Mouse (Mus musculus): ENCODE data around the gene Mef2d.

The Mef2d gene

DNA sequence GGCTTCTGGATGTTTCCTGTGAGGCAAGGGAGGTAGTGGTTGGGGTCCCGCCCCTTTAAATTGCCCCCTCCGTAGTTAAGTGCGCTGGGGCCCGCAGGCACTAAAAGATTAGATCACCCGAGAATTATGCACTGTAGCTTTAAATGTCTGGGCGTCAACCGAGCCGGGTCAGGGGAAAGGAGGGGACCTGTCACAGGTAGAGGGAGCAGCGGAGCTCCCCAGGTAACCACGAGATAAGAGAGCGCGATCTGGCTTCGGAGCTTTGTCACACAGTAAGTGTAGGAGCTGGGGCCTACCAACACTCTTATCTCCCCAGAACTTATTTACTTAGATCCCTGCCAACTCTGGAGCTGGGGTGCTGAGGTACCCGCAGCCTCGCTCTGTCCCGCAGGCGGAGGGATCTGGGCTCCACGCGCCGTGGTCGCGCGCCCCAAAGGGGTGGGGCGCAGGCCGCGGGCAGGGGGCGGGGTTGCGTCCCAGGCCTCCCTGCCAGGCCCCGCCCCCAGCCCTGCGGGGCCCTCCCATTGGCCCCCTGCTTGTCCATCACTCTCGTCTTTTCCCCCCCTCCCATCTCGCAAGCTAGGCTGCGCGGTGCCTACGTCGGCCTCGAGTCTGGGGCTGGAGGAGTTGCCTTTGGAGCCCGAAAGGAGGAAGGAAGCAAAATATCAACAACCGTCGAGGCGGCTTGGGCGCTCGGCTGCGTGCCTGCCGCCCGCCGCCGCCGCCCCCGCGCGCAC is at the start of gene Mef2d:
Gene Mef2d (plus strand): TSS at position 586 of the 737 bp plus-strand sequence.
- peak; percentile 96 for DNase-seq (ENCODE audit: low read depth)

DNA sequence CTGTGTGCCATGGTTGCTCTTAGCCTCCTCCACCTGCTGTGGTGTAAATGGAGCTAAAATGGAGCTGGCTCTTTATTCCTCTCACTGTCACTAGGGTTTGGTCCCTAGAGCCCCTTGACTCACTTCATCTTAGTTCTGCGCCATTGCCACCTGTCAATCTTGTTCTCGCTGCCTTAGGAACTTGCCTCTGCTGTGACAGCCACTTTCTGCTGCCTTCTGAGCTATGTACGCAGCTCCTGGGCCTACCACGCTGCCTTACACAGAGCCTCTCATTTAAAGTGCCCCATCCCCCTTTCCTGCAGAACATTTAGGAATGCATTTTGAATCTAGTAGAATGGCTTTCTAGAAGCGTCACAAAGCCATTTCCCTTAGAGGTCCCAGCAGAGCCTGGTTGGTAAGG is 48.0 kb upstream of the Mef2d start:
- DNase-seq (ENCODE audit: low read depth) = no peak

DNA sequence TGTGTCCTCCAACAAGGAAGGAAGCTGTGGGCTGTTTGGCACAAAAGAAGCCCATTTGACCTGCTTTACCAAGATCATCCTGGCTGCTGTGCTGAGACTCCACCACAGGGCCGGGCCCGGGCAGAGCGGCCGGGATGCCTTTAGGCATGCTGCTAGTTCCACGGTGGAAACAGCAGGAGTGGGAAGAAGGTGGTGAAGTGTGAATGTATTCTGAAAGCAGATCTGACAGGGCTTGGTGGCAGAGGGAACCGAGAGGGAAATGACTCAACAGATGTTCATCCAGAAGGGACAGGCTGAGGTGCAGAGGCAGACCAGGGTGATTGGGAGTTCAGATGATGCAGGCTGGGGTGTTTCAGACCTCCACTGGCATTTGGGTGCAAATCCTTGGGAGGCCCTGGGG is 44.5 kb upstream of the Mef2d start:
- DNase-seq (ENCODE audit: low read depth) = no peak

DNA sequence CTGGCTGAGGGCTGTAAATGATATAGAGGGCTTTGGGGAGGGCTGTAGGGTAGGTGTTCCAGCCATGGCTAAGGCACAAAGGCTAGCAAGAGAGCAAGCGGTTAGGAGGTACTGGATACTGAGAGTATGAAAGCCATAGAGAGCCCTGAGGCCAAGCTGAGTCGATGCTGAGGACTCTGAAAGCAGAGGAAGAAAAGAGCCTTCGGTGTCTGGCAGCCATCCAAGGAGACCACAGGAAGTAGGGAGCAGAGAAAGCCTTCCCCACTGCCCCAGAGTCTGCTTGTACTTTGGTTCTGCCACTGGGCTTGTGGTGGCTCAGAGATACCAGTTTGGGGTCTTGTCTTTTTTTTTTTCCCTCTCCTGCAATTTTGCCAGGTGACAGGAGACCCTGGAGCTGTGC is 41.9 kb upstream of the Mef2d start:
- no peak for DNase-seq (ENCODE audit: low read depth)

DNA sequence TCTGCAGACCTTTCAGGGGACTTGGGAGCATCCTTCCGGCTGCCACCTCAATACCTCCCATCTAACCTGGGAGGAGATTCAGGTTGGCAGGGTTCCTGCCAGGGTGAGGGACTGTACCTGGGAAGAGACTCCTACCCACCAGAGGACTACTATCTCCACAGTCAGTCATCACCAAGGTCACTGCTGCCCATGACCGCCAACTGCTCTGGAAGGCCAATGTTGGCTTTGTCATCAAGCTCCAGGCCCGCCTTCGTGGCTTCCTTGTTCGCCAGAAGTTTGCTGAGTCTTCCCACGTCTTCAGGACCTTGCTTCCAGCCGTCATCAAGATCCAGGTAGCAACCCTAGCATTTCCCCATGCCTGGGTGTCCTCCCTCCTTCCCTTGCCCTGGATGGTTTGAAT is 40.4 kb upstream of the Mef2d start:
- DNase-seq (ENCODE audit: low read depth) = no peak

DNA sequence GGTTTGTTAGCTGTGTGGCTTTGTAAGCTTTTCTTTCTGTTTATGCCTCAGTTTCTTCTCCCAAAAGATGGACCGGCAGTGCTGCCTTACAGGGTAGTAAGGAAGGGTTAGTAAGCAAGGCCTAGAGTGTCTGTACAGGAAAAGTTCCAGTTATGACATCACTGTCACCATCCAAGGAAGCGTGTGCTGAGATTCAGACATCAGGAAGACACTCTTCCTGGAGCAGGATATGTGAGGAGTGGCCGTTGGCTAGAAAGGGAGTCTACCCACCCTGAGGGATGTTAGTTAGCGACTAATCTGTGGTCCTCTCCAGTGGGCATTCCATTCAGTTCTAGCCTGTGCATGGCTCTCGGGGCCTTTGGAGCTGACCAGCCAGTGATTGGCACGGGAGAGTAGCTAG is 40.0 kb upstream of the Mef2d start:
- no peak for DNase-seq (ENCODE audit: low read depth)

DNA sequence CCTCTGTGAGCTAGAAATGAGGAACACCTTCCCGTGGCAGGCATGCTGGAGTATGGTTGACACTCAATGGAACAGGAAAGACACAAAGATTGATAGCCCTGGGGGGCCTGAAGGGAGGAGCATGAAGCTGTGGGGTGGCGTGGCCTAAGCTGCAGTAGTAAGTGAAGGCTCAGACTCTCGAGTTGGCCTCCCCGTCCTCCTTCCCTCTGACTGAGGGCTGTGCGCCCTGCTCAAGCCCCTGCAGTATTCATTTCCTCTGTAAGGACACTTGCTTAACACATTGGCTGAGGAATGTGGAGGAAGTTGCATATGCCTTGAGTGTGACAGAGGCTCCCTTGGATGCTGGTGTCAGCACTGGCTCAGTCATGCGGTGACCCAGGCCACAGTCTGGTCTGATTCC is 39.6 kb upstream of the Mef2d start:
- DNase-seq (ENCODE audit: low read depth) = no peak

DNA sequence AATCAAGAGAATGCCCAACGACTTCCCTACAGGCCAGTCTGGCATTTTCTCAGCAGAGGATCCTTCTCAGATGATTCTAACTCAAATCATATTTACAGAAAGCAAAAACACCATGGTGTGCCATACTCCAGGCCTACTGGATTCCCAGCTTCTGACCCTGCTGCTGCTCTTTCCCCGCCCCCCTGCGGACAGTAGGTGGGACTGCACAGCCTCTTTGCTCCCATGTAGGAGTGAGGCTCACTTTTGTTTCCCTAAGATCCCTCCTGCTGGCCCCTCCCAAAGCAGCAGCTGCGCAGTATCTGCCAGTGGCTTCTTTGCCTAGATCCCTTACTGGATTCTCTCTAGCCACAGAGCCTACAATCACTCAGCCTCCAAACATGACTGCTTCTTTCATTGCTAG is 36.0 kb upstream of the Mef2d start:
- DNase-seq (ENCODE audit: low read depth) = no peak

DNA sequence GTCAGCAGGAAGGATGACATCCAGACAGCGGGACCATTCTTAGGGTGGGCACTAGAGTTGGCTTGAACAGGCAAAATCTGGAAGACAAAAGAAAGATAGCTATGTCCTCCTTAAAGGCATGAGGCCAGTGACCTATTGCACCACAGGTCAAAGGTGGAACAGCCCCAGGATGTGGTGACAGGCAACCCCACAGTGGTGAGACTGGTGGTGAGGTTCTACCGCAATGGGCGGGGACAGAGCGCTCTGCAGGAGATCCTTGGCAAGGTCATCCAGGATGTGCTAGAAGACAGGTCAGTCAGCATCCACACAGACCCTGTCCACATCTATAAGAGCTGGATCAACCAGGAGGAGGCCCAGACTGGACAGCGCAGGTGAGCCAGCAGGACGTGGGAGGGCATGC is 33.0 kb upstream of the Mef2d start:
- no peak for DNase-seq (ENCODE audit: low read depth)

DNA sequence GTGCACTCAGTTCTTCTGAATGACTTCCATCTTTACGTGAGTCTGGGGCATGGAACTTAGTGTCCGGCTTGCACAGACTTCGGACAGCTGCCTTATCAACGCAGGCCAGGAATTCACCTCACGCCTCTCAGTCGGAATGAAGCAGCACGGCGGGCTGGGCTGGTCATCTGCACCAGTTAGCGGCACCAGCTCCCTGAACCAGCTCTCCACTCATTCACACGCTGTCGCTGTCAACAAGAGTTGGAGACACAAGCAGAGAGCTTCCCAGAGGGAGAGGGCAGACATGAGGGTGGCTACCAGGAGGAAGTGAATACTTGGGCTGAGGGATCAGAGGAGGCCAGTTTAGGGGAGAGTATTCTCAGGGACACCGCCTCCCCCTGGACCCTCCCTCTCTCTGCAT is 27.8 kb upstream of the Mef2d start:
- DNase-seq (ENCODE audit: low read depth) = no peak

DNA sequence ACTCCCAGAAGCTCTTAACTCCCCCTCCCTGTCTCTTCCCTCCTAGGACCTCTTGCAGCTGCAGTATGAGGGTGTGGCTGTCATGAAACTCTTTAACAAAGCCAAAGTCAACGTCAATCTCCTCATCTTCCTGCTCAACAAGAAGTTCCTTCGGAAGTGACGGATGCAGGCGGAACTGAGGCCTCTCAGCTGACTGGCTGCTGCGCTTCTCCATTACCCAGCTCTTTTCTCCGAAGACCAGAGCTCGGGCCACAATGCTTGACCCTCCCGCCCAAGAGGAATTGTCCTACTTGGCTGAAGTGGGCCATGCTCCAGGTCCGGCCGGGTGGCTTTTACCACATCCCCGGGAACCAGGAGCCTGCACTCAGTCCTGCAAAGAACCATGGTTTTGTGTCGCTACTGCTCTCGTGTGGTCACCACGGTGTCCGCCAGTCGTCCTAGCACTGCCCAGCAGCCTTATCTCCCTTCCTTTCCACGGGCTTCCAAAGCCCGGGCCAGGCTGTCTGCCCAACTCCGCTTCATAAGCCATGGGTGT is 22.0 kb upstream of the Mef2d start:
- no peak for DNase-seq (ENCODE audit: low read depth)

DNA sequence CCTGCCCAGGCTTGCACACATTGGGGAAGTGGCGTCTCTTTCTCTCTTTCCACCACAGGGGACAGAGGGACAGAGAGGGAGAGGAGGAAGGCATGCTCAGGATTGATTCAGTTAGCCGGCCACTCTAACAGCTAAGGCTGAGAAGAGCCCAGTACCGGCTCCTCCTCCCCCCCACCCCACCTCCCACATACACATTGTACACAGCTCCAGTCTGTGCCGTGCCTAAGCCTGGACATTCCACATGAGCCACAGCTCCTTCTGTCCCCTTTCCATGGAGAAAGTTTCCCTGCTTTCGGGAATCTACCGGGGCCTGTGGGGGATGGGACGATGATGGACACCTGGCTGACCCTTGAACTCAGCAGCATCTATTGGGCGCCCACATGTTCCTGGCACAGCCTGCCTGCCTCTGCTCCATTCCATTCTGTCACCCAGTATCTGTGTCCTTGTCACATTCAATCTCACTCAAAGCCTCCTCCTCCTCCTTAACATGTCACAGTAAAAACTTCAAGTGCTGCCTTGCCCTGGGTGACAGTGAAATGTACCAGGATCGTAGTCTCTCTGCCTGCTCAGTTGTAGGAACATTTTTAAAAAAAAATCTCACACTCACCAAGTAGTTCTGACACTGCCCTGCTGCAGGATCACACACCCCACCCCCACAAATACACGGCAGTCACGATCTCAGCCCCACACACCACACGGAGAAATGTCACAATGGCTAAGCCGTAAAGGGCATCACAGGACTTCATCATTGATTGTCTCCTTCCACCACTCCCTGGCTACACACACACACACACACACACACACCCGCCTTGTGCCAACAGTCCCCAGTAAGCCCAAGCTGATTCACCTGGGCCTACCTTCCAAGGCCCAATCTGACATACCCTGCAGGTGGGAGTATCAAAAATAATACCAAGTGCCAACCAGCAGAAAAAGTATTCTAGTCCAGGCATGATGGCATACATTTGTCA is 20.7 kb upstream of the Mef2d start:
- DNase-seq (ENCODE audit: low read depth) = no peak

DNA sequence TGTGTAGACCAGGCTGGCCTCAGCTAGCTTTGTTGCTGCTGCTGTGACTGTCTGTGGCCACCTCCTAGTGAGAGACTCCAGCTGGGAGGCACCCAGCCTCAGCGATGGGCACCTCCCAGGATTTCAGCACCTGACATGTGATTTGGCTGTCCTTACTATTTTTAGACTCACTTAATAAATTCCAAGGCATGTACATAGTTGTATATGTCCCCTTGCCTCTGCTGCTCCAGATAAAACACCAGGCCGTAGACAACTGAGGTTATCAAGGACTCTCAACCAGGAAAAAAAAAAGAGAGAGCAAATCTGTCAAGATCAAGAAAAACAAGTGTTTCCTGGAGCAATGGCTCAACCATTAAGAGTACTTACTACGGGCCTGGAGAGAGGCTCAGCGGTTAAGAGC is 17.0 kb upstream of the Mef2d start:
- no peak for DNase-seq (ENCODE audit: low read depth)

DNA sequence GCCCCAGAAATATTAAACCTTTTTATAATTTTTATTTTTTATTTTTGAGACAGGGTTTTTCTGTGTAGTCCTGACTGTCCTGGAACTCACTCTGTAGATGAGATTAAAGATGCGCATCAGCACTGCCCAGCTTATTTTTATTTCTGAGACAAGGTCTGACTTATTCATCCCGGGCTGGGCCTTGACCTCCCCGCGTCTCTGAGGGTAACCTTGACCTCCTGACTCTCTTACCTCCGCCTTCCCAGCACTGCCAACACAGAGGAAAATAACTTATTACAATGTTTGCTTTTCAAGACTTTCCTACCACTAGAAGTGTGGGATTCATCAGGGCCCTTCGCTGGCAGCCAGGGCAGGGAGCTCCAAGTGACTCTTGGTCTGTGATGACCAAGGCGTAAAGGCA is 16.0 kb upstream of the Mef2d start:
- DNase-seq (ENCODE audit: low read depth) = no peak

DNA sequence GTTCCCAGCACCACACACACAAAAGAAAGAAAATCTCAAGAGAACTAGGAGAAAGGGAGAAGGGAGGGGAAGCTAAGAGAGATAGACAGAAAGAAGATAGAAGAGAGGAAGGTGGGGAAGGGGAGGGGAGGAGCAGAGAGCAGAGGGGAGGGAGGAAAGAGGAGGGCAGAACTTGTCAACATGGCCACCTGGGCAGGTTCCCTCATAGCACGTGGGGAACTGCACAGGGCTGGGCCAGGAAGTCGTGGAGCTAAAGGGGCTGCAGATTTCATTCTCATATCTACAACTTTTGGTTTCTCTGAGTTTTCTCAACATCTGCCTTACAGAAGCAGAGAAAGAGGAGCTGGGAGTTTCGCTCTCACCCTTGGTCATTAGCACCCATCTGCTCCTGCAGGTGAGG is 14.5 kb upstream of the Mef2d start:
- DNase-seq (ENCODE audit: low read depth) = no peak

DNA sequence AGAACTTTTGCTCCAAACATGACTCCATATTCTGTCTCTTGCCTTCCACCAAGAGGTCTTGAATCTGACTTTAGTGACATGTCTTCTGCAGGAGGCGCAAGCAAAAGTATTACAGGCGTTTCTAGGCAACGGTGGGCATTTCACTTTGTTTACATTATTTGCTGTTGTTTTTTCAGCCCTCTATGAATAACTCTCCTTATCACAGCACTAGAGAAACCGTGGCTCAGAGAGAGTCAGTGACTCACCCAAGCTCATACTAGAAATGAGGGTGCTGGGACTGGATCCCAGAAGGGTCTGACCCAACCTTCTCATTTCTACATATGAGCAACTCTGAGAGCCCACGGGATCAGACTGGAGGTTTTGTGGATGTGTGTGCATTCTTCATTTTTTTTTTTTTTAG is 14.1 kb upstream of the Mef2d start:
- no peak for DNase-seq (ENCODE audit: low read depth)

DNA sequence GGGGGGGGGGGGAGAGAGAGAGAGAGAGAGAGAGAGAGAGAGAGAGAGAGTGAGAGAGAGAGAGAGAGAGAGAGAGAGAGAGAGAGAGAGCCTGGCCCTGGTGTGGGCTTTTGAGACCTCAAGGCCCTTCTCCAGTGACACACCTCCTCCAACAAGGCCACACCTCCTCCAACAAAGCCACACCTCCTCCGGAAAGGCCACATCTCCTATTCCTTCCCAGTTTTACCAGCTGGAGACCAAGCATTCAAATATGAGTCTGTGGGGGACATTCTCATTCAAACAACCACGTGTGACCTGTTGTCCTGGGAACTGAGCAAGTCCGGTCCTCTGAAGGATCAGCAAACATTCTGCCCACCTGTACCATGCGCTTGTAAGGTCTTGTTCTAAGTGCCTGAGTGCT is 13.2 kb upstream of the Mef2d start:
- no peak for DNase-seq (ENCODE audit: low read depth)

DNA sequence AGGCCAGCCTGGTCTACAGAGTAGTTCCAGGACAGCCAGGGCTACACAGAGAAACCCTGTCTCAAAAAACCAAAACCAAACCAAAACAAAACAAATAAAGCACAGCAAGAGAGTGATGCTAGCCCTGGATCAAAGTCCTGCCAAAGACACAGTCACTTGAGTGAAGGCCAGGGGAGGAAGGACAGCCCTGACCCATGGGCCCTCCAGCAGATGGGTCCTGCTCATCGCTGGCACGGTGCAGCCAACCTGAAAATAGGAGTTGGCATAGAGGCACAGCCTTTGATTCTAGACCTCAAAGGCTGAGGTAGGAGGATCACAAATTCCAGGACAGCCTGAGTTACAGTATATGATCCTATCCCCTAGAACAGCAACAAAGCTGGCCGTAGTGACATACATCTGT is 11.1 kb upstream of the Mef2d start:
- no peak for DNase-seq (ENCODE audit: low read depth)

DNA sequence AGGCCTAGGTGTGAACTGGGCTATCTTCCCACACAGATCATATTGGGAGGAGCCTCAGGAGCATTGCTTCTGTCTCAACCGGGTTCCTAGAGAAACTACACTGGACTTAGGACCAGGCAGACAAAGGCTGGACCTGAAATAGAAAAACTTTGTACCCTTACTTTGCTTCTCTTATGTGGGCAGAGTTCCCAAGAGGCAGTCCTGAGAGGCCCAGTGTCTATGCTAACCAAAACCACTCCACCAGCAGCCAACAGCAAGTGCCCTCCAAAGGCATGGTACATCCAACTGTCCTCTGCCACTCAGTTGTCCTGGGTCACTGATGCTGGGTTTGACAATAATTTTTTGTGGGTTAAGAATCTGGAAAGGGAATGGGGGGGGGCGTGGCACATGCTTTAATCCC is 9.7 kb upstream of the Mef2d start:
- no peak for DNase-seq (ENCODE audit: low read depth)

DNA sequence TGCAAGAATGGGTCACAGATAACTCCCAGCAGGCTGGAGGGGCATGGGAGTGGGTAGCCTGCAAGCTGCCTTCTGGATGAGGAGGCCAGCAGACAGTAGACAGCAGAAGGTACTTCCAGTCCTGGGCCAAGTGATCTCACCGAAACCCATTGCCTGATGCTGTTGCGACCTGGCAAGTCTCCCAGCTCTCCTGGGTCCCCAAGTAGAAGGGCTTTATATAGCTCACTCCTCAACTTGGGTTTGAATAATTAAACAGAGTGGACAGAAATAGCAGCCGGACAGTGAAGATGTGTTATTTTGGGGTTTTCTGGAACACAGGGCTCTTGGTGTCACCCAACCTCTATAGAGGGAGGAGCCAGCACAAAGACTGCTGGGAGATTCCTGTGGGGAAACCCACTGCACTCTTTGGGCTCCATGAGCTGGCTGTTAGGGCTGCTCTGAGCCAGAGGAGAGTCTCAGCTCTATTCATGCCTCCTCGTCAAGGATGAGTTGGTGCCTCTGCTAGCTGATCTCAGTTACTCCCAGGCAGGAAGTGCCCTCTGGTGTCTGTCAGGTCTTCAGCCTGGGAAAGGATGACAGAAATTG is 8.9 kb upstream of the Mef2d start:
- DNase-seq (ENCODE audit: low read depth) = no peak

DNA sequence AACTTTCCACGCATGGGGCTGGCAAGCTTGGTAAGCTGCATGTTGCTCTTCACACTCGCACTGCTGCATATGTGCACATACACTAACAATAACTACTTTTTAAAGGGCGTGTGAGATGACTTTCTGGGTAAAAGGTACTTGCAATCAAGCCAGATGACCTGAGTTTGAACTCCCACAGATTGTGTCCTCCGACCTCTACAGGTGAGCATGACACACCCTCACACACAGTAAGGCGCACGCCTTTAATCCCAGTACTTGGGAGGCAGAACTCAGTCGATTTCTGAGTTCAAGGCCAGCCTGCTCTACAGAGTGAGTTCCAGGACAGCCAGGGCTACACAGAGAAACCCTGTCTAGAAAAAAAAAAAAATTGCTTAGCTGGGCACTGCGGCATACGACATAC is 5.8 kb upstream of the Mef2d start:
- no peak for DNase-seq (ENCODE audit: low read depth)

DNA sequence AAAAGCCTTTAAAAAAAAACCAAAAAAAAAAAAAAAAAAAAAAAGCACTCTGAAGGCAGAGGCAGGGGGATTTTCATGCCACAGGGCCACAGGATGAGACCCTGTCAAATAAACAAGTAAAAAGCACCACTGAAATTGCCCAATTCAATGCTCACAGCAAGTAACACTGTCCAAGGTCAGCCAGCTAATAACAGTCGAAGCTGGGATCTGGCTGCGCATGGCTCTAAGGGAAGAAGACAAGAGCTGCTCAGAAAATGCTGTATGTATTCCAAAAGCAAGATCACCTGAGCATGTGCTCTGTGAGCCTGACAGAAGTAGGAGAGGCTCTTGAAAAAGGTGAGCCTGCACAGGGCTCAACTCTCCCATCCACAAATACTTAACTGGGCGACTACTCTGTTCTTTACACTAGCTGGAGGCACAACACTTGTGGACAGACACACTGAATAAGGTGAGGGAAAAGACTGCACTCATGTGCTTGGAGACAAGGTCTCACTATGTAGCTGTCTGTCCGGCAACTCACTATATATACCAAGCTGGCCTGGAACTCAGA is 5.2 kb upstream of the Mef2d start:
- no peak for DNase-seq (ENCODE audit: low read depth)

DNA sequence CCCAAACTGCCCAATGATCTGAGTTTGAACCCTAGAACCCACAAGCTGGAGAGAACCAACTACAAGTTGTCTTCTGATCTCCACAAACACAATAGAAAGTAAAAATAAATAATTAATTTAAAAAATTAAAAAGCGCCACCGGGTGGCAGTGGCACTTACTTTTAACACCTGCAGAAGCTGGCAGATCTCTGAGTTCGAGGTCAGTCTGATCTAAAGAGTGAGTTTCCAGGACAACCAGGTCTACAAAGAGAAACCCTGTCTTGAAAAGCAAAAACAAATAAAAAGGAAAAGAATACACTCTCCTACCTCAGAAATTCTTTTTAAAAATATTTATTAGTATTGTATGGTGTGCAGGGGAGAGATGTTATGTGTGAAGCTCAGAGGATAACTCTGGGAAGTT is 4.4 kb upstream of the Mef2d start:
- no peak for DNase-seq (ENCODE audit: low read depth)

Data from c-Kit-positive CD71-negative TER-119-negative erythroid progenitor cells, embryonic 14.5 days (primary cell).